Mouse (Mus musculus) gastrocnemius, postnatal 25 days (tissue): Measurements from ENCODE around the gene 1700102P08Rik. TPM values are rescaled to one million over a fixed set of nuclear protein-coding genes. Genes with fewer than 3 reads are reported as not detected.

Experiments used
- total RNA-seq, 2 experiments: library from RNA; stranded (reverse); gene quantifications; 1 replicate in 1 of 2; 2 replicates in 1 of 2; pipeline ENCODE4 v1.2.3; 2021

Gene 1700102P08Rik
- total RNA-seq, 2 experiments from 2014 or later = 0.40 to 0.46 TPM

Other genes with a start within 250 kb of the 1700102P08Rik start
- gene Bsn, start 202.4 kb upstream of the 1700102P08Rik start, total RNA-seq = under 1 TPM; 0.05 to 0.08 TPM
- 100 to 1,000 TPM; 169 to 183 TPM for gene Dag1, start 128.8 kb upstream of the 1700102P08Rik start, total RNA-seq
- gene Nicn1, start 102.4 kb upstream of the 1700102P08Rik start, total RNA-seq = 10 to 100 TPM in 1 of 2 experiments, 1 to 10 TPM in 1; 8.2 to 12.1 TPM
- 1 to 10 TPM; 1.6 to 1.8 TPM for gene Amt, start 96.0 kb upstream of the 1700102P08Rik start, total RNA-seq
- 100 to 1,000 TPM; 104 to 120 TPM for gene Rhoa, start 86.7 kb upstream of the 1700102P08Rik start, total RNA-seq
- gene Tcta, start 86.6 kb upstream of the 1700102P08Rik start, total RNA-seq = 10 to 100 TPM; 25.0 to 30.8 TPM
- 10 to 100 TPM; 74.4 to 92.9 TPM for gene Gpx1, start 53.9 kb upstream of the 1700102P08Rik start, total RNA-seq
- gene Usp4, start 45.0 kb upstream of the 1700102P08Rik start, total RNA-seq = 10 to 100 TPM; 61.7 to 64.9 TPM
- not detected for gene Ccdc36, start 35.7 kb downstream of the 1700102P08Rik start, total RNA-seq
- gene BC048562, start 43.7 kb downstream of the 1700102P08Rik start, total RNA-seq = not detected
- 10 to 100 TPM; 16.3 to 17.2 TPM for gene Ccdc71, start 67.7 kb downstream of the 1700102P08Rik start, total RNA-seq
- gene Klhdc8b, start 68.8 kb downstream of the 1700102P08Rik start, total RNA-seq = 1 to 10 TPM; 3.3 to 3.8 TPM
- 100 to 1,000 TPM; 142 to 152 TPM for gene Lamb2, start 86.9 kb downstream of the 1700102P08Rik start, total RNA-seq
- 100 to 1,000 TPM; 101 to 103 TPM for gene Usp19, start 97.8 kb downstream of the 1700102P08Rik start, total RNA-seq
- gene Qars, start 114.9 kb downstream of the 1700102P08Rik start, total RNA-seq = 10 to 100 TPM; 64.1 to 77.4 TPM
- gene Qrich1, start 124.0 kb downstream of the 1700102P08Rik start, total RNA-seq = 10 to 100 TPM; 41.2 to 50.5 TPM
- gene Impdh2, start 167.5 kb downstream of the 1700102P08Rik start, total RNA-seq = 10 to 100 TPM; 51.9 to 54.0 TPM
- gene Ndufaf3, start 174.6 kb downstream of the 1700102P08Rik start, total RNA-seq = 10 to 100 TPM; 28.2 to 37.5 TPM
- 10 to 100 TPM in 1 of 2 experiments, 1 to 10 TPM in 1; 7.6 to 10.4 TPM for gene Dalrd3, start 177.1 kb downstream of the 1700102P08Rik start, total RNA-seq
- gene Wdr6, start 185.9 kb downstream of the 1700102P08Rik start, total RNA-seq = 1 to 10 TPM; 5.2 to 5.3 TPM
- gene P4htm, start 204.9 kb downstream of the 1700102P08Rik start, total RNA-seq = 1 to 10 TPM; 2.8 to 3.1 TPM